Mouse (Mus musculus): Measurements from ENCODE around the gene Bscl2. TPM values are rescaled to one million over a fixed set of nuclear protein-coding genes. Genes with fewer than 3 reads are reported as not detected.
"Not testable (repeated sequence)": the region's sequence is repeated elsewhere in the genome, so short reads cannot be mapped to it uniquely, and the experiment has no call there.

Gene Bscl2
- total RNA-seq, 2 experiments from 2014 or later = 98.1 to 112 TPM

GRCm38 (mm10) chr19:8829660-8830059, 7.6 kb upstream of the Bscl2 start, which contains the start of gene AC129217.1:
Gene AC129217.1, plus strand, starts transcription at chr19:8829773.
- no peak for DNase-seq (ENCODE audit: low spot score in 2 of 2)

- DNase-seq (ENCODE audit: low spot score in 2 of 2) = no peak
These were observed 6.6 kb upstream of the Bscl2 start for GRCm38 (mm10) chr19:8830664-8831063.

DNA sequence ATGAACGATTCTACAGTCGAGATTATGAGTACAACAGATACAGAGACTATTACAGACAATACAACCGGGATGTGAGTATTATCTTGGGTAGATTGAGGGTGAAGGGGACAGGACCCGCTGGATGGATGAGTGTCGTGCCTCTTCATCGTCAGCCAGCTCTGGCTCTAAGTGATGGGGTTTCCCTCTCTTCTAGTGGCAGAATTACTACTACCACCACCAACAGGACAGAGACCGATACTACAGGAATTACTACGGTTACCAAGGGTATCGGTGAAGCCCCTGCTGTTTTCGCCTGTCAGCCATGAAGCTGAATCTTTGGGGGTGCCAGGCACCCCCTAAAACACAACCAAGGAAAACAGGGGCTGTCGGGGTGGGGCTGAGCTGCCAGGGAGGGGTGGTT, 6.0 kb upstream of the Bscl2 start:
- DNase-seq (ENCODE audit: low spot score in 2 of 2) = no peak

DNA sequence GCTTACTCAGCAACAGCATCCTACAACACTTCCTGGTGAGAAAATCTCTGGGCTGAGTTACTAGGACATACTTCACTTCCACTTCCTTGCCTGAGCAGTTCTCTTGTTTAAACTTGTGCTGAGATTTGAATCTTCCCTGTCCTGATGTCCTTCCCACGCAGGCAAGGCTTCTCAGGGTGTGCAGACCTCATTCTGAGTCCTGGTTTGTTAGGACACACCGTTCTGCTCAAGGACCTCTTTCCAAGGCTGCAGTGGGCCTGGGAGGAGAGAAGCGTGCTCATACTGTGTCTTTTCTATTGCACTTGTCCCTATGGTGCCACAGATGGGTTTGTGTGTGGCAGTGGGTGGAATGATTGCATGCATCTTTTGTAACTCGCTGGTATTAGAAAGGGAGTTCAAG, 4.3 kb upstream of the Bscl2 start:
- no peak for DNase-seq (ENCODE audit: low spot score in 2 of 2)

DNA sequence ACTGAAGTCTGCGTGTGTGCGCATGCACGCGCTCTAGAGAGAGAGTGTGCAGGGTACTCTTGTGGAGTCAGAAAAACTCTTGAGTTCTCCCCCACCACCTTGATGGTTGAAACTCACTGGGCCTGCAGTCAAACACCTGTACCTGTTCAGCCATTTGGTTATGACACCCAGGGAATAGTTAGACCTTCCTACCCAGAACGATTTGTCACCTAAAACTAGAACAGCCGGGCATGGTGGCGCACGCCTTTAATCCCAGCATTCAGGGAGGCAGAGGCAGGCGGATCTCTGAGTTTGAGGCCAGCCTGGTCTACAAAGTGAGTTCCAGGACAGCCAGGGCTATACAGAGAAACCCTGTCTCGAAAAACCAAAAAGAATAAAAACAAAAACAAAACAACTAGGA, 940 bp upstream of the Bscl2 start:
- not testable (repeated sequence) for DNase-seq (ENCODE audit: low spot score in 2 of 2)

GRCm38 (mm10) chr19:8838041-8838730, 919 bp downstream of the Bscl2 start:
- peak; percentile 46 to 47 for DNase-seq (ENCODE audit: low spot score in 2 of 2)

DNA sequence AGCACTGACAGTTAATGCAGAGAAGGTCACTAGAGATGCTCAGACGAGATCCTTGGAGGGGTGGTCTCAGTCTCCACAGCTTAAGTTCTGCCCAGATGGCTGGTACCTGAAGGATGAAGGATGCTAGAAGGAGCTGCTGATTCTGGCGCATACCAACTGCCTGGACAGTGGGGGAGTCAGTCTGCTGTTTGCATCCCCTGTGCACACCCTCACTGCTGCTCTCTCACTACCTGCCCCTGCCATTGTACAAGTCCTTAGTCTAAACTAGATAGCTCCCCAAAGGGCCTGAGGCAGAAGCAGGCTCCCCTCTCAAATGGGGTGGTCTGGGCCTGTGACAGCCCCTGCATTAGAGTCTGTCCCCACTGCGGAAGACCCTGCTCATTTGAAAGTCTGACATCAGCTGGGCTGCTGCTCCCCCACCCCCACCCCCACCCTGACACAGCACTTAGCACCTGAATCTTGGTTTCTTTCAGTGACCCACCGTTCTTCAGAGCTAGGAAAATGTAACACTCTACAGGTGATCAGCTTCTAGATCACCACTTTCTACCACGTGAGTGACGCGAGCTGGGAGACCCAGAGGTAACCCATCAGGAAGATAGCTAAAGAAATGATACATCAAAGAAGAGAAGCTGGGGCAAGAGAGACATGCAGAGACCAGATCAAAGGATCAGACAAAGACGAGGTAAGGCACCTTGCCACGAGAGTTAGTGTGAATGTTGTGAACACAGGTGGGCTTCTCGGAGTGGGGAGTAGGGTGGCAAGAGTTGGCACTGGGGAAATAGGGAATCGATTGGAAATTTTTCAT, 2.0 kb downstream of the Bscl2 start, which contains the start of gene Gng3:
Gng3 (minus strand) TSS at position 92 of the 805 bp plus-strand sequence.
- DNase-seq (ENCODE audit: low spot score in 2 of 2) = peak; percentile 80 to 86

DNA sequence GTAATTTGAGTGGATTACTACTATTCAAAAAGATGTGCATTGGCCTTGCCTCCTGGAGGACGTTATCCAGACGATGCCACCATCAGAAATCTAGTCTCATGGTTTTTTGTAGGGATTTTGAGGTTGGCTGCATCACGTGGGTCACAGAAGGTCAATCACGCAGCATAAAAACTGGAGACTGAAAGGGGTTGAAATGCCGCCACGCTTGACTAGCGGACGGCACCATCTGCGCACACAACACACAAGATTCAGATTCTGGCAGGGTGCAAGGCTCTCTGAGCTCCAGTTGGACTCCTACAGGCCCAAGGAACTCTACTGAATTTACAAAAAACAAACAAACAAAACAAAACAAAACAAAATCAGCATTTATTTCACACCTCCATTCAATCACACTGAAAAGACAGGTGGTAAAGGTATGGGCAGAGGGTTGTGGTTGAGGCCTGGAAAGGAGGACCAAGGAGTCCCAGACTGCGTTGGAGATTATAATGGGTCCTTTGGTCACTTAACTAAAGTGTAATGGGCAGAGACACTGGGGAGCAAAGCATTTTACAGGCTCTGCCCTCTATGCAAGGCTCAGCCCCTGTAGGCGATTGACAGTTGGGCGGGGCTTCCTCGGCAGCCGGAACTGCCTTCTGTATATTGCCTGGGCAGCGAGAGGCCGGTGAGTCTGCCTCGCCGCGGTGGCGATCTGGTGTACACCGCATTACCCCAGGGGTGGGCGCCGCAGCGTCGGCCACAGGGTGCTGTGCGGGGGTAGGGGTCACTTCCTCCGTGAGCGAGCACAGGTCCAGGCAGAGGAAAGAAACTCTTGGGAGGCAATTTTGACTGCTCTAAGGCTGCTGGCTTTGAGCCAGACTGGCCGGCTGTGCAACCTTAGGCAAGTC, 2.9 kb downstream of the Bscl2 start:
- DNase-seq (ENCODE audit: low spot score in 2 of 2) = peak; percentile 64 to 77

DNA sequence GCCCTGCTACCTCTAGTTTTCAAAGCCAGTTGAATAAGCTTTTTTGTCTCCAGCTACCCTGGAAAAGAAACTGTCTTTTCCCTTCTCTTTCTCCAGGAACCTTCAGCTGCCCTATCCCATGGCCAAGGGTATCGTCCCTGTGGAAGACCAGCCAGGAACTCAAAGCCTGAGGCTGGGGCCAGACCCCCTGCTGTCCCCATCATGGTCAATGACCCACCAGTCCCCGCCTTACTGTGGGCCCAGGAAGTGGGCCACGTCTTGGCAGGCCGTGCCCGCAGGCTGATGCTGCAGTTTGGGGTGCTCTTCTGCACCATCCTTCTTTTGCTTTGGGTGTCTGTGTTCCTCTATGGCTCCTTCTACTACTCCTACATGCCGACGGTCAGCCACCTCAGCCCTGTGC, 3.7 kb downstream of the Bscl2 start:
- no peak for DNase-seq (ENCODE audit: low spot score in 2 of 2)

DNA sequence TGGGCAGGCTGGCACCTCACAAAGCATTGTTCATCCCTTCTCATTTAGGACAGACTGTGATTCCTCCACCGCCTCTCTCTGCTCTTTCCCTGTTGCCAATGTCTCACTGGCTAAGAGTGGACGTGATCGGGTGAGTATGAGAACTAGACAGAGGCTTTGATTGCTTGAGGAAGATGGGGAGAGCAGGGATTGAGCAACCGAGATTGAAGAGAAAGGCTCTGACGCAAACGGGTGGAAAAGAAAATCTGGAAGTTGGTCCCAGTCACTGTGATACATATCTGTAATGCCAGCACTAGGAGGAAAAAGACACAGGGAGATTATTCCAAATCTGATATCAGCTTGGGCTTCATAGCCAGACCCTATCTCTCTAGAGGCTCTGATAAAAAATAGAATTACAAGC, 5.7 kb downstream of the Bscl2 start:
- no peak for DNase-seq (ENCODE audit: low spot score in 2 of 2)

DNA sequence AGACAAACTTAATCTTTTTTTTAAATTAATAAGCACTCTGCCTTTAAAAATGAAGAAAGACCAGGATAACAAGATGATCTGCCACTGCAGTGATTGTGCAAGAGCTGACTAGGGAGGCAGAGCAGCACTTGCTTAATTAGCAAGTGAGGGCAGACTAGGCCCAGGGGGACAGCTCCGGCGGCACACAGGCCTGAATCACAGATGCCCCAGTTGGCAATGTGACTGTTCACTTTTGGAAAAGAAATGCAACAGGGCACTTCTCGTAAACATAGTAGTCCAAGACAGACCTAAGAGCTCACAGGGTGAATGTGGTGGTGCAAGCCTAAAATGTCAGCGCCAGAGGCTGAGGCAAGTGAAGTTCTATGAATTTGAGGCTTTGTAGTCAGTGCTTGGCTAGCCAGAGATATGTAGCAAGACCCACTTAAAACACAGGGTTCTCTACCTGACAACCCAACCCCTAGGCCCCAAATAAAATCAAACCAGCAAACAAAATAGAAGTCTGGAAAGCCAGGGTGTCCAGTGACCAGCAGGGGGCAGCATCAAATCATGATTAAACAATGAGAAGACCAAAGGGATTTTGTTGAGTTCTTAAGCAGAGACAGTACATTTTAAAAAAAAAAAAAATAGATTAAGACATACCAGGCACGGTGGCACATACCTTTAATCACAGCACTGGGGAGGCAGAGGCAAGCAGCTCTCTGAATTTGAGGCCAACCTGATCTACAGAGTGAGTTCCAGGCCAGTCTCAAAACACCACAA, 7.3 kb downstream of the Bscl2 start:
- DNase-seq (ENCODE audit: low spot score in 2 of 2) = peak; percentile 76 to 88

- DNase-seq (ENCODE audit: low spot score in 2 of 2) = no peak
These were observed 11.1 kb downstream of the Bscl2 start for GRCm38 (mm10) chr19:8848356-8848755.

DNA sequence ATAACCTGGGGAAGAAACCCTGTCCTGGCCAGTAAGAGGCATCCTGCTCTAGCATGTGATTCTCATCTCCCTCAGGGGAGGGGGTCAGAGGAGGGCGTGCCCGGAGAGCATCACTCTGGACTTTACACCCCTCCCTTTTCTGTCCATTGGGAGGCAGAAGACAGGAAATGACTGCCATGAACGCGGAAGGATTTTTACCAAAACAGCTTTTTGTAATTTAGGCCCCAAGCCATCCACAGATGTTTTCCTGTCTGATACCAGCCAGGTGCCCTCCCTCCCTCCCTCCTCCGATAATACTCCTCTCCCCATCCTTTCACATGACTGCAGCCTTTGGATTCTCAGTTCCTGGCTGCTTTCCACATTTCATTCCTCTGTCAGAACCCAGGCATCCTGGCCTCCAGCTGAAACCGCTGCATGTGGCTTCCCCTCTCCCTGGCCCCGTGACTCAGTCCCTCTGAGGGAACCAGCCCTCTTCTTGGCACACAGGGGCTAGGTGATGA, 13.2 kb downstream of the Bscl2 start, which contains the start of gene Lrrn4cl:
Lrrn4cl (plus strand) TSS at position 367 of the 500 bp plus-strand sequence.
- DNase-seq (ENCODE audit: low spot score in 2 of 2) = no peak

- DNase-seq (ENCODE audit: low spot score in 2 of 2) = no peak
These were observed 14.4 kb downstream of the Bscl2 start for GRCm38 (mm10) chr19:8851639-8852038.

- peak in 1 of 2 experiments; percentile 23 for DNase-seq (ENCODE audit: low spot score in 2 of 2)
These were observed 15.1 kb downstream of the Bscl2 start for GRCm38 (mm10) chr19:8852236-8852928.

DNA sequence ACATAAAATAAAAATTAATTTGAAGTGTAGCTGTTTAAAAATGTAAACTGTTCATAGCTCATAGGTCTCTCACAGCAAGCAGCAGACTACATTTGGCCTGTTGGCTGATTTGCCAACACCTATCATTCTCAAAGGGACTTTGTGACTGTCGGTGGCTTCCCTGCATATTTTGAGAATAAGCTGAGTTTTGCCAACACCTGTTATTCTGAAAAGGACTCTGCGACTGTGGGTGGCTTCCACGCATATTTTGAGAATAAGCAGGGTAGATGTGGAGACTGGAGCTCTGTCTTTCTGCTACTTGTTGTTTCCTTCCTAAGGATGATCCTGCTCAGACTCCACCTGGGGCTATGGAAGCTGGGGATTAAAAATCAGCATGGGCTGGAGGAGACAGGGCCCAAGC, 15.8 kb downstream of the Bscl2 start:
- DNase-seq (ENCODE audit: low spot score in 2 of 2) = peak in 1 of 2 experiments; percentile 21

DNA sequence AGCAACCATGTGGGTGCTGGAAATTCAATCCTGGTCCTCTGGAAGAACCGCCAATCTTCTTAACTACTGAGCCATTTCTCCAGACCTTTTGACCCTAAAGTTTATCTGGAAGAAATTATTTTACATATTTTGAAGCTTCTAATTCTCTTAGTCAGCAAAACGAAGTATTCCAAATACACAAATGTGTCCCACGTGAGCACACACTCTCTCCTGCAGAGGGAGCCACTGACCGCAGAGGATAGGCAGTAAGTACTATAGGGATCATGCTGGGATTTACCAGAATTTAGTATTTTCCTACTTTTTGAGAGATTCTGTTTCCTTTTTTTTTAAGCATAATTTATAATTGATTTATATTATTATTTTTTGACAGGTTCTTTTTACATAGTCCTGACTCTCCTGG, 20.4 kb downstream of the Bscl2 start:
- peak in 1 of 2 experiments; percentile 60 for DNase-seq (ENCODE audit: low spot score in 2 of 2)

DNA sequence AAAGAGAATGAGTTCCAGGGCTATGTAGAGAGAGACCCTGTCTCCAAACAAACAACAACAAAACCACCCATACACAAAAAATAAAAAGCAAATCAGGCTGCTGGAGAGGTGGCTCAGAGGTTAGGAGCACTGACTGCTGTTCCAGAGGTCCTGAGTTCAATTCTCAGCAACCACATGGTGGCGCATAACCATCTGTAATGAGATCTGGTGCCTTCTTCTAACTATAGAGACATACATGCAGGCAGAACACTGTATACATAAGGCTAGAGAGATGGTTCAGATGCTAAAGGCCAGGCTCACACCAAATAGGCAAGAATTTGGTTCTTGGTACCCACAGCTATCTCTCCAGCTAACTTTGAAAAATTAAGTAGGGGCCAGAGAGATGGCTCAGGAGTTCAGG, 21.8 kb downstream of the Bscl2 start:
- DNase-seq (ENCODE audit: low spot score in 2 of 2) = no peak

DNA sequence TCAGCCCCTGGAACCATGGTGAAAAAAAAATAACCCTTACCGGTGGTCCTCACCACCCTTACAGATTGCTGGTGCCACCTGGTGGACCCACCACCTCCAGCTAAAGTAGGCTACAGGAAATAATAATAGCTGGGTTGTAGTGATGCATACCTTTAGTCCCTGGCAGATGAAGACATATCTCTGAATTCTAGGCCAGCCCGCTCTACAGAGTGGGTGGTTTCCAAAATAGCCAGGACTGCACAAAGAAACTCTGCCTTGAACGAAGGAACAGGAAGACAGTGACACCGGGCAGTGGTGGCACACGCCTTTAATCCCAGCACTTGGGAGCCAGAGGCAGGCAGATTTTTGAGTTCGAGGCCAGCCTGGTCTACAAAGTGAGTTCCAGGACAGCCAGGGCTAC, 27.0 kb downstream of the Bscl2 start:
- DNase-seq (ENCODE audit: low spot score in 2 of 2) = no peak

GRCm38 (mm10) chr19:8870381-8870780, 33.1 kb downstream of the Bscl2 start:
- DNase-seq (ENCODE audit: low spot score in 2 of 2) = not testable (repeated sequence)
